Comparison of ENCODE assay signal across 8 mouse cellular contexts in genomic region chr2:174900671-174900991, GRCm38 (mm10).
DNase-seq lines count a peak whose midpoint lies in the region; ATAC-seq and TF ChIP-seq lines count a peak whose summit lies in the region.

No protein-coding gene starts in this region.

- H3K36me3 ChIP-seq in forebrain, embryonic 12.5 days (replicated peaks), result no peaks in the 10 kb centered on the region
- no peaks in the 10 kb centered on the region for H3K36me3 ChIP-seq in lung, postnatal 0 days (ENCODE audit: insufficient read depth, low read length)

- H3K27ac ChIP-seq in forebrain, embryonic 12.5 days, result no peak overlapping the region
- H3K27ac ChIP-seq in lung, postnatal 0 days (ENCODE audit: low read length), result 0 out of 2 replicates have a peak overlapping the region, but pooled peaks have one; percentile 7

- H3K4me3 ChIP-seq in forebrain, embryonic 12.5 days (replicated peaks), result no peak overlapping the region
- H3K4me3 ChIP-seq in lung, postnatal 0 days (ENCODE audit: low read depth, low read length), result no peak overlapping the region

- ATAC-seq in forebrain, embryonic 12.5 days (ENCODE audit: low FRiP score), result peak; percentile 22; the same call in 1 of the 2 replicates
- peak; percentile 46 to 57; a peak in 2 of 4 replicates for ATAC-seq in hematopoietic stem cell, adult 5-6 weeks (replicated peaks in 1 of 2; ENCODE audit: insufficient read depth in 1 of 2, low FRiP score in 2 of 2, low TSS enrichment in 1 of 2, low read depth in 1 of 2, poor library complexity in 2 of 2, severe bottlenecking in 2 of 2)
- ATAC-seq in lung, postnatal 0 days, result no peak

- TF ChIP-seq CTCF in lung, postnatal 0 days (IDR thresholded peaks at IDR 0.05), result peak; percentile 79

- H3K9ac ChIP-seq in forebrain, embryonic 12.5 days, result no peak overlapping the region
- no peak overlapping the region for H3K9ac ChIP-seq in lung, postnatal 0 days (replicated peaks; ENCODE audit: low read depth)

- peak; percentile 54; the same call in 1 of the 2 replicates for TF ChIP-seq EP300 in lung, postnatal 0 days (IDR thresholded peaks at IDR 0.05)

- no peak overlapping the region for H3K4me2 ChIP-seq in forebrain, embryonic 12.5 days
- H3K4me2 ChIP-seq in lung, postnatal 0 days (replicated peaks; ENCODE audit: low read depth, low read length), result no peak overlapping the region

- peak; percentile 28 to 44 for DNase-seq in cerebellum, adult 18-20 months
- no peak for DNase-seq in cerebellum, adult 11-12 months
- DNase-seq in adrenal gland, postnatal 10 days, result peak; percentile 79
- DNase-seq in layer of hippocampus, adult 18-20 months (ENCODE audit: low spot score in 2 of 2), result peak; percentile 36 to 73
- peak; percentile 79 for DNase-seq in lung, postnatal 0 days (ENCODE audit: low spot score)
- DNase-seq in right cerebral cortex, postnatal 14 days, result peak; percentile 52

- no peaks in the 10 kb centered on the region for H3K4me1 ChIP-seq in forebrain, embryonic 12.5 days
- peaks cover 4% of the 10 kb centered on the region; the same call in 1 of the 2 replicates for H3K4me1 ChIP-seq in lung, postnatal 0 days (ENCODE audit: insufficient read depth, low read depth, low read length)

- no peaks in the 10 kb centered on the region for H3K27me3 ChIP-seq in forebrain, embryonic 12.5 days
- no peaks in the 10 kb centered on the region for H3K27me3 ChIP-seq in lung, postnatal 0 days (replicated peaks; ENCODE audit: insufficient read depth, low read length)

- no peaks in the 10 kb centered on the region for H3K9me3 ChIP-seq in forebrain, embryonic 12.5 days
- H3K9me3 ChIP-seq in lung, postnatal 0 days (ENCODE audit: low read length), result no peaks in the 10 kb centered on the region
